Mouse (Mus musculus) left cerebral cortex, adult 2 months (tissue): ENCODE results near the gene Abtb2. TPM values are rescaled to one million over a fixed set of nuclear protein-coding genes. Genes with fewer than 3 reads are reported as not detected.

Experiments
- DNase-seq, 2 experiments: peaks; one replicate each; pipeline ENCODE4 v3.0.0; 2021 to 2022; ENCODE audit warnings: low spot score in 2 of 2, mixed read lengths in 1 of 2; ENCODE audit errors: extremely low spot score in 1 of 2
- H3K27ac ChIP-seq: fragments of 200-600 bp; 2 replicates; pipeline ENCODE4 v1.8.1; 2022
- H3K4me3 ChIP-seq: fragments of 200-600 bp; 2 replicates; pipeline ENCODE4 v1.8.1; 2022
- CTCF ChIP-seq: fragments of 200-600 bp; IDR thresholded peaks from 2 replicates; pipeline ENCODE4 v1.8.1; 2022; ENCODE audit warnings: antibody characterized with exemption, mild to moderate bottlenecking, moderate library complexity
- intact Hi-C: fragments of 180-260 bp; cut with DNase I; formaldehyde crosslinking; loops from one replicate; pipeline ENCODE4 v1.15.1; 2025
- total RNA-seq, 2 experiments: library from RNA; stranded (reverse); gene quantifications; 2 replicates each; pipeline ENCODE4 v1.2.3; 2021

Gene Abtb2
- total RNA-seq, 2 experiments from 2014 or later, result 8.1 to 9.7 TPM

DNA sequence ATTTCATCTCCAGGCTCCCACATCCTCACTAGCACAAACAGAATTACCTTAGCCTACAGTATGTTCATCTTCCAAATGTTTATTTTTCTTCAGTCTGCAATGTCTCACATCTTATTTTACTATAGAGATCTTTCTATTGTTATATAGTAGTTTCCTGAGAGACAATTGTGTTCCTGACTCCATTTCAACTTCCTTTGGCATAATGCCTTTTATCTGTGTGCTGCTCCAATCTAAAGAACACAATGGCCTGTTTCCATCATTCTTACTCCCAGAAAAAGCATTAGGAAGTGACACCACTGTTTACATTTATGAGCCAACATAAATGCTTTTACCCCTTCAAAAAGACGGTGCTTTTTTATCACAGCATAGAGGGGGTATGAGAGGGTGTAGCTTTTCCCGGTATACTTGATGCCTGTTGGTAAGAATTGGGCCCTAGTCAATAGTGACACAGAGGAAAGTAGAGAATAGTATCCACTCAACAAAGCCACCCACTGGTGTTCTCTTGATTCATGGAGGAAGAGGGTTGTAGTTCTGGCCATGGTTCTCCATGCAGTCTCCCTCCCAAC is 84.3 kb downstream of the Abtb2 start:
- intact Hi-C loops, result loop anchor here (10.0 kb wide), 1 partner anchor 1296 kb away; no protein-coding TSS in a partner anchor

GRCm38 (mm10) chr2:103652121-103652520 is 86.0 kb downstream of the Abtb2 start:
- no peak for TF ChIP-seq CTCF
- no peak overlapping the region for H3K27ac ChIP-seq
- intact Hi-C loops, result loop anchor here (10.0 kb wide), 1 partner anchor 1297 kb away; no protein-coding TSS in a partner anchor
- H3K4me3 ChIP-seq, result no peak overlapping the region
- DNase-seq, result no peak

More for the DNA sequence above, 84.3 kb downstream of the Abtb2 start:
- no peak for DNase-seq
- TF ChIP-seq CTCF, result no peak
- Histone ChIP-seq H3K4me3 (no peak overlapping the region), H3K27ac (no peak overlapping the region)

DNA sequence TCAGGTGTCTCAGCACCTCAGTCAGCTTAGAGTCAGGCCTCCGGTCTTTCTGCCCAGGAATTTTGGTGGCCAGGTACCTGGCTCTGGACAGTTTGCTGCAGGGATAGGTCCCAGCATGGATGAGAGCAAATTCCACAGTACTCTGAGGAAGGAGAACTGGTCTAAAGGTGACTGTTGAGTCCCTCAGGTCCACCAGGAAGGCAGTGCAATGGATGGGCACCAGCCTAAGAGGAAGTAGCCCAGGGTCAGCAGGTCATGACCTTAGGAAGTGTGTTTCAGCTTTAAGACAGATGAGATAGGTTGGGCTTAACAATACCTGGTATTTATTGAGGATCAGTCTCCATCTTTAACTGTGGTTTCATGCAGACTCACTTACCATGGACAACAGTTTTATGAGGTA is 88.9 kb downstream of the Abtb2 start:
- no peak for TF ChIP-seq CTCF
- no peak overlapping the region for H3K4me3 ChIP-seq
- no peak for DNase-seq
- no peak overlapping the region for H3K27ac ChIP-seq
- intact Hi-C loops, result loop anchor here (10.0 kb wide), 1 partner anchor 1300 kb away; no protein-coding TSS in a partner anchor

DNA sequence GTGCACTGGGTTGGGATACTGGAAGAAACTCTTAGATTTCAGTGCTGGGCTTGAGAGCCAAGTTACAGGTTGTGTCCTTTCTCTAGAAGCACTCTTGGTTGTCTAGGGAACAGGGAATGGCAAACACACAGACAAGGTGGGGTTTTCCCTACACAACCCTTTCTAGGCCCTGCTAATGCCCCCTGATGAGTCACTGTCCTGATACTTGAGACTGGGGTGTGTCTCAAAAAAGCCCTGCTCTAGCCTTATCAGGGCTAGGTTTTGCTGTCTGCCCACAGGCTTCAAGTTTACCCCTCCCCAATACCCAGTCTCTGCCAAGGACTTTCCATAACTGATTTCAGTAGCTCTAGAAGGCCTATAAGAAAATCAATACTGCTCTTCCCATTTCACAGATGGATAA is 89.9 kb downstream of the Abtb2 start:
- DNase-seq, result no peak
- TF ChIP-seq CTCF, result no peak
- no peak overlapping the region for H3K4me3 ChIP-seq
- intact Hi-C loops, result loop anchor here (10.0 kb wide), 1 partner anchor 1301 kb away; no protein-coding TSS in a partner anchor
- H3K27ac ChIP-seq, result no peak overlapping the region

- no peak for TF ChIP-seq CTCF
- DNase-seq, result no peak
- intact Hi-C loops, result loop anchor here (10.0 kb wide), 1 partner anchor 1304 kb away; no protein-coding TSS in a partner anchor
- no peak overlapping the region for H3K4me3 ChIP-seq
- no peak overlapping the region for H3K27ac ChIP-seq
These were observed 93.1 kb downstream of the Abtb2 start for GRCm38 (mm10) chr2:103659167-103659566.

DNA sequence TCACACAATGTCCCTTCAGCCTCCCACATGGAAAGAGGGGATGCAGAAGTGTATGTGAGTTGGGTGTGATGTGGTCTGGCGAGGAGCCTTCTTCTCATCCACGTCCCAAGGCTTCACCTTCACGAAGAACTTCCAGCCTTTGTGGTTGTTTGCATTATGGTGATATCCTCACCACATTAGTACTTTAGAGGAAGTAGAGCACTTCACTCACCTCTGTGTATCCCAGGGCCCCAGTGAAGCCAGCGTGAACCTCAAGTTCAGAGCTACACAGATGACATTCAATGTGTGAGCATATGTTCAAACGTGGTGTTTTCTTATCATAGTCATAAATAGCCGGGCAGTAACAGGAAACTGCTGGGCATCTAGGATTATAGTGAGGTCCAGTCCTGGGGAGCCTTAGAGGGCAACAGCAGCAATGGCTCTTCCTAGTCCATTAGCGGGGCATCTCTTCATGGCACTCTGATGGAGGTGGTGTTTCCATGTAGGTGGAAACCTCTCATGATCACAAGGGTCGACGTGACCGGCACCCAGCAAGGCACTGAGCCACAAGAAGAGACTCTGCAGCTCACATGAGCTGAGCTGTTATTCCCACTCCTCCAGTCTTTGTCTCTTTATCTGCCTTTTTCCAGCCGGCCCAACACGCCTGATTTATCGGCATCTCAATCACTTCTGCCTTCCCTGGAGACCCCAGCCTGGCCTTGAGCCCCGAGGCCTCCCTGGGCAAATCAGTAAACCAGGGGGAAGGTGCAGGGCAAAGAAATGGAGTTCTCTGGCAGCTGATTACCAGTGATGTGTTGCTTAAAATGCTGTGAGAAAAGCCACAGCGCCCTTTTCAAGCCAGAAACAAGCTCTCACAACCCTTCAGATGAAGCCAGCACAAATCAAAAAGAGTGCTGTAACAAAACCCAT is 93.8 kb downstream of the Abtb2 start:
- no peak overlapping the region for H3K27ac ChIP-seq
- intact Hi-C loops, result loop anchor here (10.0 kb wide), 1 partner anchor 1305 kb away; no protein-coding TSS in a partner anchor
- no peak for TF ChIP-seq CTCF
- no peak overlapping the region for H3K4me3 ChIP-seq
- no peak for DNase-seq

DNA sequence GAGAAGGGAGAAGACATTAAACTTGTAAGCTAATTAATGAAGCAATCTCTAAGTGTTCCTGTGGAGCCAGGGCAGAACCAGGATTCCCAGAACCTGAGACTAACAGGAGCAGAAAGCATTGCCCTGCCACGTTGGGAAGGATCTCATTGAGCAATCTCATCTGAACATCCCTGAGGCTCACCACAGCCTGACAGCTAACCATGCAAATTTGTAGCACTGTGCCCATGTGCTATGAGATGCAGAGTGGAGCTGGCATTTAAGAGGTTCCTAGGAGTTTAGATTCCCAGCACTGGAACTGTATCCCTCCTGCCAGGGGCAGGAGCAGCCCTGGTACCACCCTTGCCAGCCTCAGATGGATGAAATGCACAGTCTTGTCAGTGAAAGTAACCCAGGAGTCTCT is 95.6 kb downstream of the Abtb2 start:
- intact Hi-C loops, result no loop called here
- DNase-seq, result no peak
- H3K4me3 ChIP-seq, result no peak overlapping the region
- no peak overlapping the region for H3K27ac ChIP-seq
- TF ChIP-seq CTCF, result no peak

DNA sequence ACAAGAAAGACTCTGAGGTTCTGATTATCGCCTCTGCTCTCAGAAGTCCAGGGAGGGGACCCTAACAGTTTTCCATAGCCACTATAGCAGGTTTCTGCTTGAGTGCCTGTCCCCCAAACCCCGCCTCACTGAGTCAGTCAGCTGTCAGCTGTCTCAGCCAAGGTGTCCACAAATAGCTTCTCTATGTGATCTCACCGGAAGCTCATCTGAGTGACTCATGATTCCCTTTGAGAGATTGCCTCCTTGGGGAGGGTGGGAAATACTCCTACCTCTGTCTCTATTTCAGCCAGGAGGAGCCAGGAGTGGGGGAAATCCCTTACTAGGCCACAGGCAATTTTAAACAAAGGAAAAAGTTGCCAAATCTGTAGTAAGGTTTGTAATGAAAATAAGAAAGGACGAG is 96.0 kb downstream of the Abtb2 start:
- Histone ChIP-seq H3K4me3 (no peak overlapping the region), H3K27ac (no peak overlapping the region)
- intact Hi-C loops, result no loop called here
- DNase-seq, result peak; percentile 52
- TF ChIP-seq CTCF, result no peak

GRCm38 (mm10) chr2:103664341-103664740 is 98.2 kb downstream of the Abtb2 start:
- intact Hi-C loops, result no loop called here
- Histone ChIP-seq H3K4me3 (no peak overlapping the region), H3K27ac (no peak overlapping the region)
- DNase-seq, result no peak
- TF ChIP-seq CTCF, result no peak

DNA sequence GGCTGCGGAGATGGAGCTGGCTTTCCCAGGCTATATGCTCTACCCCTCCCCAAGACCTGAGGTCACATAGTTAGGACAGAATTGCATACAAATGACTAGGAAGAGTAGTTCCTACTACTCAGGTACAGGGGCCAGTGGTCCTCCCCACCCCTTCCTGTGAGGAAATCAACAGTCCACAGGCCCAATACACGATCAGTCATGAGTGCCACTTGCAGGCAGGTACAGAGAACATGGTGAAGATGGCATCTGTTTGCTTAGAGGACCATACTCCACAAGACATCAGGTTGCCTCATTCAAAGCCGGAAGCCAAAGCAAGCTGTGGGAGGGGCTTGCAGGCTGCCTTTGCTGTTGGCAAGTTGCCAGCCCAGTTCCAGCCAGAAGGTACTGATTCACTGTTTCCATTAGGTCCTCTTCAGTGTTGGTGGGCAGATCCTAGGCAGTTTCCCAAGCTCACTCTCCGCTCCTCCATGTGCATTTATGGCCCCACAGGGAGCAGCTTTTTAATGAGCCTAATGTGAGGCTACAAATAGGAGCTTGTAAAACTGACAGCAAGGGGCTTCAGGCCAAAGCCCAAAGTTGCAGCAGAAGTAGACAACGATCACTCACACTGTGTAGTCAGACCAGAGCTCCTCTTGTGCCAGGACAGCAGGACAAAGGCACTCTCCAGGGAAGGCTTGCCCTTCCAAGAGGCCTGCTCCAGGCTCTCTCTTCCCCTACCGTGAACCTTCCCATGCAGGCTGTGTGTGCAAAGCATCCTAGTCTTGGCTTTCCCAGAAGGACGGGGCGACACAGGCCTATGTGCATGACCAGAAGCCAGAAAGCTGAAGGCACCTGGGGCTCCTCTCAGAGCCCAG is 102.1 kb downstream of the Abtb2 start:
- Histone ChIP-seq H3K4me3 (no peak overlapping the region), H3K27ac (no peak overlapping the region)
- intact Hi-C loops, result no loop called here
- DNase-seq, result peak; percentile 45 to 48
- no peak for TF ChIP-seq CTCF

DNA sequence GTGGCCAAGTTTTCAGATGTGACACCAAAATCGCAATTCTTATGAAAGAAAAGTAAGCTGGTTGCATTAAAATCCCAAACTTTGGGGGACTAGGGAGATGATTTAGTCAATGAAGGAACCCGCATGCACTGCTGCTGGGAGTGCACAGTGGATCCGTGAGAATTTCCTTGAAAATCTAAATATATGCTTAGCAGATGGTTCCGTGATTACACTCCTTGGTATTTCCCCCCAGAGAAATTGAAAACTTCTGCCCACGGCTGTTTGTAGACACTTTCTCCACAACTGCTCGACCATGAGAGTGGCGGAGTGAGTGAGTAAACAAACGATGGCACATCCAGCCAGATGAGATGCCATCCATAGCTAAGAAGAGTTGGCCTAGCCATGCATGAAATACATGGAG is 102.8 kb downstream of the Abtb2 start:
- DNase-seq, result no peak
- intact Hi-C loops, result no loop called here
- TF ChIP-seq CTCF, result no peak
- no peak overlapping the region for H3K4me3 ChIP-seq
- no peak overlapping the region for H3K27ac ChIP-seq
